Mouse (Mus musculus) megakaryocyte, embryonic 14.5 days (primary cell): ENCODE results near the gene Lrig2.

ENCODE experiments used
- FLI1 ChIP-seq: IDR thresholded peaks from 2 replicates; pipeline ENCODE4 v1.6.1; 2012; ENCODE audit warnings: low read length, inconsistent platforms, mixed read lengths
- GATA1 ChIP-seq: IDR thresholded peaks from 3 replicates; pipeline ENCODE4 v1.6.1; 2012; ENCODE audit warnings: mixed read lengths, low read length, inconsistent platforms, borderline replicate concordance

DNA sequence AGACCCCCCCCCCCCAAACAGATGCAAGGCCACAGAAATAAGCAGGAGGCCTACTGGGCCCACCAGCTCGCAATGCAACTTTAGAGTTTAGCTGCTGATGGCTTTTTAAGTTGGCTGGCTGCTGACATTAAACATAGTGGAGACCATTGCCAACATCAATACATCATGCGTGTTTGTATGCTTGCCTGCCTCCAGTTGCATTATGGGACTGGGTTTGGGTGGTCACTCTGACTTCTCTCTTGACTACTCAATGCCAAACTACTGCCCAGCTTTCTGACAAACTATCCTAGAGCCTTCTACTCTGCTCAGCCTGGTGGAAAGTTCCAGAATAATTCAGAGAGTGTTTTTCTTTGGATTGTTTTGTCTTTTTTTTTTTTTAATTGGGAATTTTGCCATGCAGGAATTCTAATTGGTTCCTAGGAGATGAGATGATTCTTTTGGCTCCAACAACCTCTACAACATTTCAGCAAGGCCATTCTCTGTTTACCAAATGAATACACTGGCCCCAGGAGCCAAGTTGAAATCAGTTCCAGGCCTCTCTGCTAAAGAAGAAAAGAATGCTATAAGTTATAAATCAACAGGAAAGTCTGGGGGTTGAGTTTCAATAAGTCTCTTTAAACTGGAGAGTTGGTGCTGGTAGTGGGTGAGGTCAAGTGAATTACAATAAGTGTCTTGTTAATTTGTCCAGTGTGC, 161.3 kb downstream of the Lrig2 start:
- TF ChIP-seq FLI1 = no peak
- TF ChIP-seq GATA1 = no peak
